Mouse (Mus musculus) urinary bladder, postnatal 14 days (tissue): ENCODE results near the gene Adra1d.

Source experiments
- DNase-seq: peaks from one replicate; pipeline ENCODE4 v3.0.0; 2021; ENCODE audit warnings: low spot score

Adra1d gene

DNA sequence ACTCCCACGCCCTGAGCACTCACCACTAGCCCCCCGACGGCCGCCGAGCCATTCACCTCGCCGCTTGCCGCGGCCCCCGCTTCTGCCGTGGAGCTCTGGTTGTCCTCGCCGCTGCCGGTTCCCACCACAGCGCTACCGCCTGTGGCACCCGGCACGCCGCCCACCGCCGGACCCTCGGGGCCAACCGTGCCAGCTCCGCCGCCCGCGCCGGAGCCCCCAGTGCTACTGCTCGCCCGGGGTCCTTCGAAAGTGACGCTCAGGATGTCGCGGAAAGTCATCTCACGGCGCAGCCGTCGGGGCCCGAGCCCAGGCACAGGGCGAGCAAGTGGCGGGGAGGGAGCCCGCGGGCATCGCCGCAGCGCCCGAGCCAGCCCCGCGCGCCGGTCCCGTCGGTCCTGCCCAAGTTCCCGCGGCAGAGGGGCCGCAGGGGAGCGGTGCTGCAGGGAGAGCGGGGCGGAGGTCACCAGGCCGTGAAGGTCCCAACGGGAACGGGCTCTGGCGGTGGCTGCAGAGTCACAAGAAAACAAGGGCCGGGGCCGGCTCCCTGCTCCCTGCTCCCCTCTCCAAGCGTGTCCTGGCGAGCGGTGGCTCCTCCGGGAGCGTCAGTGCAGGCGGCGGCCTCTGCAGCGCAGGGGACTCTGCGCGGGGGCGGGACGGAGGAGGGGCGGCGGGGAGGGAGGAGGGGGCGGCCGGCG is at the start of gene Adra1d:
TSS of gene Adra1d (minus strand) at position 393 of the 695 bp plus-strand sequence.
- no peak for DNase-seq

DNA sequence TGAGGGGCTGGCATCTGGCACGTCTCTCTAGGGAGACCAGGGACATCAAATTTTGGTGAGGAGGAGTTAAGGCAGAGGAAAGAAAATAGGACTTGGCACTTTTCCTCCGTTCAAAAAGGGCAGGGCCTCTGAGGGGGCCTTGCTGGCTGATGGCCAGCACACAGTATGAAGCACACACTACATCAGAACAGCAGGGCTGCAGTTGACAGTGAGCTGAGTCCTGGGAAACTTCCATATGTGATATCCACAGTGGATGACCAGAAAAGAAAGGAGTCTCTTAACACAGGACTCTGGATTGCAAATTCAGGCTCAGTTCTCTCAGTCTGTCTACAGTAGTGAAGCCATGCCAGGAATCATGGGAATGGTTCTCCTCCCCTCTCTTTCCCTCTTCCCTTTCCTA is 39.8 kb upstream of the Adra1d start:
- no peak for DNase-seq

DNA sequence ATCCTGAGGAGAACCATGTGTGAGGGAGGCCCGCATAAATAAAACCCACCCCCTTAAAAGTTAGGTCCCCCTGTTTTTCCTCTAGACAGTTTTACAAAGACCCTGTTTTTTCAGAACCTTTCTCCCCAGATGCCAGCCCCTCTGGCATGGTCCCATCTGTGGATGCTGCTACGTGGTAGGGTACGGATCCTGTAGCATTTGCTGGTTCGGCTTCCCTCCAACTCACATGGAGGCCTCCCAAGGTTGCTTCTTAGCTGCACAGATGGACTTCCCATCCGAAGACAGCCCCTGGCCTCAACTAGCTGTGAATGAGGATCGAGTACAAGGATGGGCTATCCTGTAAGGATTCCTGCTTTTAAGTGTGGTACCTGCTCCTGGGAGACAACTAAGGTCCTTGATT is 32.8 kb upstream of the Adra1d start:
- DNase-seq = no peak

DNA sequence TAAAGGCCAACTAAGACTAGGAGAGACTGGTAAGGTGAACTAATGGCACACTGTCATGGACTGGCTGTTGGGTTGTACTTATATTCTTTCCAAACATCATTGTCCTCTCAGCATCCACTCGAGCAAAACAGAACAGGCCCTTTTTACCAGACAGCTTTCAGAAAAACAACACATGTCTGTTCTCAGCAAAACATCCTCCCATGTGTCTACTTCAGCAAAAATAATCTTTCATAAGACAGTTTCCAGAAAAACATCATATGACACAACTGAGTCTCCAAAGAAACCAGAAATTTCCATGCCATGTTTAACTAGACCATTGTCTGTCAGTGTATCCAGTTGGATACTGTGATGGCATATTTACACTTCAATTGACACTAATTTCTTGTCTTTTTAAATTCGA is 25.4 kb upstream of the Adra1d start:
- no peak for DNase-seq

DNA sequence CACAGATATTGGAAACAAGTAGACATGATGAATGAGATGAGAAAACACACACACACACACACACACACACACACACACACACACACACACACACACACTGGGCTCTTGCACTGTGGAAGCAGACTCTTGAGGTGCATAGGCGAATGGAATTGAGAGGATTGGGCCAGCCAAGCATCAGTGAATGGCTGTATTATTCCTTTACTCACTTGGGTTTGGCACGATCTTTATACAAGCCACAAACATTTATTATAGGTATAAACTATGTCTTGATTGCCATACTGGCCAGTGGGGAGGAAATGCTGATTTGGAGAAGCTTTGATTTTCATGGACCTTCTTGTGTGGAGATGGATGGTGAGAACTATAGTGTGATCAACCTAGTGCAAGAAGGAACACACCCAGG is 19.4 kb upstream of the Adra1d start:
- no peak for DNase-seq

DNA sequence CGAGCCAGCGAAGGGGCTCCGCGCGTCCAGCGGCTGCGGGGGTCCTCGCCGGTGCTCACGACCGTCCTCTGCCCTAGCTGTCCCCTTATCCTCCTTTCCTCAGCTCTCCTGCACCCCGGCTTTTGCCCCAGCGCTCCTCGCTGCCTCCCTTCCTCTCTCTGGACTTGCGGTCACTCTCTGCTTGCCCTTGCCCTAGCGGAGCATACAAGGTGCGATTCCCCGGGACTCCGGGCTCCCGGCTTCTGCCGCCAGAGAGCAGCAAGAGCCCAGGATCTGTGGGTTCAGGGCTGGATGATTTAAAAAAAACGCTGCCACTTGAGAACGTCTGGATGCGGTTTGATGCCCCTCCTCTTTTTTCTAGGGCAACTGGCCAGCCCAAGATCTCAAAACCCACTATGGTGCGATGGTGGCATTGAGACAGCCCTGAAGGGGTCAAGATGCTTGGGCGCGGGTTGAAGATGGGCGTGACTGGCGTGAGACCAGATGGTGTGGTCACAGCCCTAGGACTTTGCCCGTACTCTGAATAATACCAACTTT is 571 bp upstream of the Adra1d start:
- DNase-seq = peak; percentile 59

DNA sequence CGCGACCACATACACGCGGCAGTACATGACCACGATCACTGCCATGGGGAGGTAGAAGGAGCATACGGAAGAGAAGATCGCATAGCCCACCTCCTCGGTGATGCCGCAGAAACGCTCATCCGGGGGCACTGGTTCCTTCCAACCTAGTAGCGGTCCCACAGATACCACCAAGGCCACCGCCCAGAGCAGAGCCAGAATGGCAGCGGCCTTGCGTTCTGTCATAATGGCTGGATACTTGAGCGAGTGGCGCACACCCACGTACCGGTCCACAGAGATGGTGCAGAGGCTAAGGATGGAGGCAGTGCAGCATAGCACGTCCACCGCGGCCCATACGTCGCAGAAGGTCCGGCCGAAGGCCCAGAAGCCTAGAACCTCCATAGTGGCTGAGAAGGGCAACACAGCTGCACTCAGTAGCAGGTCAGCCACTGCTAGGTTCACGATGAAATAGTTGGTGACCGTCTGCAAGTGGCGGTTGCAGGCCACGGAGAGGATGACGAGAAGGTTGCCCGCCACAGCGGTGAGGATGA is 676 bp downstream of the Adra1d start:
- no peak for DNase-seq

DNA sequence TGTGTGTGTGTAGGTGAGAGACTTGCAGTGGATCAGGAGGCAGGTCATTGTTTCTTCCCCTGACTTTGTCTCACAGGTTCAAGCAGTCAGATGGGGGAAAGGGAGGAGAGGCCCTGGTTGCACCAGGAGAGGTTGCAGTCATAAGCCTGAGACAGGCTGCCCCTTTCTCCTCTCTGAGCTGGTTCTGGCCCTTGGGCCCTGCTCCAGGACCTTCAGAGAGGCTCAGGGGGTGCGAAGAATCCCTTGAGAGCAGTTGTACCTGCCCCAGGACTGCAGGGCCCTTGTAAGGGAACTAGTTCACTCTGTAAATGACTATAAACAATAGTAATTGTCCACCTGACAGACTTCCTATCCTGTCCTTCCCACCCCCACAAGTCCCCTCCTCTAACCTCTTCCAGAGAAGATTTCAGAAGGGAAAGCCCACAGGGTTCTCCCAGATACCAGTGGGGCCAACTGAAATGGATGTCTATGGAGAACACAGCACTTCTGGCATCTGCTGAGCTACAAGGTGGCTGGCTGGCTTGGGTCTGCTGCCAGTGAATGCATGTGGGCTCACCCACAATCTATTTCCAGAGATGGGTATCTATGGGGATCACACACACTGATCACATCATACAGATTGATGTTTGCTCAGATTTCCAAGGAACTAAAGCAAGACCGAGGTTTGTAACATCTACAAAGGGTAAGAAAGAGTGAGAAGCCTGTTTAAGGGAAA is 1.7 kb downstream of the Adra1d start:
- no peak for DNase-seq

DNA sequence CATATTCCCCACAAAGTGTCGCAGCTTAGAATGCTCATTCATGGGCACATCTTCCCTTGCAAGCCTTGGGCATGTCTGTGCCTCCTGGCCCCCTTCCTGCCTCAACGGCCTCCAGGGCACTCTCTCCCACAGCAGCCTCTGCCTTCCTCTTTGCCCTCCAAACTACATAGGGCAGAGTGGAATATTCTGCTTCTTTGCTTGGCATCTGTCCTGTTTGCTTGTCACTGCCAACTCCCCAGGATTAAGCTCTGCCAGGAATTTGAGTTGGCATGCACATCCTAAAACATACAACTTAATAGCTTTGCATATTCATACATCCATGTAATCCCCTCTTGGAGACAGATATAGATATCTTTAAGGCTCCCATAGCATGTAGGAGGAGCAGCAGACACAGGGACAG is 4.2 kb downstream of the Adra1d start:
- DNase-seq = no peak

DNA sequence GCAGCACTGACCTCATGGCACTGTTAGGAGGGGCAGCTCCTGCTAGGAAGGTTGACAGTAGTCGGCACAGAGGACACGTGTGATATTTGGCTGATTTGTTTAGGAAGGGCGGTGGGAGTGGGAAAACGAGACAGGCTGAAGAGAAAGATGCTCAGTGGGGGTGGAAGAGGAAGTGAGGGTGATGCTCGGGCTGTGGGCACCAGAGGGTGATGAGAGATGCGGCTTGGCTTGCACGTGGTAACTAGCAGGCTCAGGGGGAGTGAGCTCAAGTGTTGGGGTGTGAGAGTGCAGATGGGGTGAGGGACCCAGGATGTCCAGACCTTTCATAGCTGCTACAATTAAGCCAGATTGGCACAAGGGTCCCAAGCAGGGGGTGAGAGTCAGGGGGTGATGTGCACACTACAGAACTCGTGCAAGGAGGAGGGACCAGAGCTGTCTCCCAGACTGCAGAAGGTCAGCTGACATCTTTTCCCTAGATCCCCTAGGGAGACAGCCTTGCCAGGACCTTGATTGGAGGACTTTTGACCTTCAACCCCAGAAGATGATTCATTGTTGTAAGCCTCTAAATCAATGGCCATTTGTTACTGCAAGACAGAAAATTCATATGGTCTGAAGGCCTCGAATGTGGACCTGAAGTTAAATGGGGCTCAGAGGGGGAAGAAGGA is 9.2 kb downstream of the Adra1d start:
- no peak for DNase-seq

DNA sequence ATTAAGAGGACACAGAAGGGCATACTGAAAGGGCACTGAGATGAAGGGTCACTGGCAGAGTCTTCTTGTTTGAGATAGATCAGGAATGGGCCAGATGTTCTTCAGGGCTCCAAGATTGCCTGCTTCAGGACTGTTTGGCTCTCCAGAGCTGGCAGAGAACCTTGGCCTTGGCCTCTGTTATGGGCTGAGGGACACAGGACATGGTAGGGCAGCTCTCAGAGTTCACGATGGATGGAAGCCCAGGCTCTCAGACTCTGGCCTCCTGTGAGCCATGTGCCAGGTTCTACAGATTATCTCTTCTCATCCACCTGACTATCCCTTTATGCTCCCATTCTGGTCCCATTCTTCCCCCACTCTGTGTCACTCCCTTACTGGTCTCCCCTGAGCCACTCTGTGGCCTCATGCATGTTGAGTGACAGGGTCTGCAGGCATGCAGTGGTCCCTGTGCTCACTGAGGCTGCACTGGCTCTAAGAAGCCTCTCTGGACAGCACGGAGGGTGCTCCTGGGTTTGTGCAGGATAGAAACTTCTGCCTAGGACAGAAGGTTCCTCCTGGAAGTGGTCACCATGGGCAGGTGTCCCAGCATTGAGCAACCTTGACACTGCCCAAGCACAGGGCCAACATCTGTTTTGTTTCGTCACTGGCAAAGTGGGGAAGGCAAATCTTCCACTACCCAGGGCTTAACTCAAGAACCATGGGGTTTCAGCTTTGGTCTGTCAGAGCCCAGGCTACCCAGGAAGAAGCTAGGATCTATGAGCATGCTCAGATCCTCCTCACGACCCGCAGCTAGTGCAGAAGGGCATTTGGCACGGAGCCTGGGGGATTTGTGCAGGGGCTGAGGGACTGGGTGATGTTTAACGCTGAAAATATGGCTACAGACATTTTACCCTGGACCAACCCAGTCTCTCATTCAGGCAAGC is 10.1 kb downstream of the Adra1d start:
- no peak for DNase-seq

DNA sequence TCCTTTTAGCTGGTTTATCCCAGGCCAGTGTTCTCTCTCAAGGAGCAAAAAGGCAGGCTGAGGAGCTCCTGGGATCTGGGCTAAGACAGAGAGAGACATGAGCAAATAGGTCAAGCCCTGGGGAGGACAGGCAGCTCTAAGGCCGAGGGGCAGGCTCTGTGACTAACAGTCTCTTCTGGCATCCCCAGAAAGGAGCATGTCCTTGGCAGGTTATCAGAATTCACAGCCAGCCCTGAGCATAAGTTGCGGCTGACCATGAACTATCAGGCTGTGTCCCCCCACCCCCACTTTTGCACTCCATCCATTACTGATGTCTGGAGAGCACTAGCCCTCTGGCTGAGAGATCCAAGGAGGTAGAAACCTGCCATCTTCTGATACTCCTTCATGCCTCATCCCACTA is 11.2 kb downstream of the Adra1d start:
- DNase-seq = no peak

DNA sequence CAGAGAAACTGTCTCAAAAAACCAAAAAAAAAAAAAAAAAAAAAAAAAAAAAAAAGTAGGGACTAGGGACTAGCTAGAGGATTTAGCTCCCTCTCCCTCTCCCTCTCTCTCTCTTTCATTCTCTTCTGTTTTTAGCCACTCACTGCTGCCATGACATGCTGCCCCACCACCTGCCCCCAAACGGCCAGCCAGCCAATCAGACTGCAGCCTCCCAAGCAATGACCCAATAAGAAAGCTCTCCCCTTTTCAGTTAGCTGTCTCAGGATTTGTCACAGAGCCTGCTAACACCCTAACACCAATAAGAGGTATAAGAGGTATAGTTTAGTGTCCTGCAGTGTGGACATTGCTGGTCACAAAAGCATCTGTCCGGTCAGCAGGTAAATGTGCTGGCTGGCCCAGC is 11.6 kb downstream of the Adra1d start:
- DNase-seq = no peak

DNA sequence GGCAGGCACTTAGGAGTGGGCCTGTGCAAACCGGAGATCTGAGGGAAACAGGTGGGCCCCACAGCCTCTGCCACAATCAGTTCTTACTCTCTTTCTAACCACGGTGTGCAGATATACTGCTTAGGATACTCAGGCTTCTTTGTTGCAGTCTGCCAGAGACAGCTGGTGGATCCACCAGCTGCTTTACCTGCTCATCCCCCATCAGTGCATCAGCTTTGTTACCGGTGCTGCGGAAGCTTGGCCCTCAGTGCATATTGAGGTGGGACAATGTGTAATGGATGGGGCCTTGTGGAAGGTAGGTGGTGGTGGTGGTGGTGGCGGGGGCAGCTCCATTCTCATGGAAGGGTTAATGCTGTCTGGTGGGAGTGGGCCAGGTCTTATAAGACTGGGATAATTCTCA is 13.0 kb downstream of the Adra1d start:
- no peak for DNase-seq

DNA sequence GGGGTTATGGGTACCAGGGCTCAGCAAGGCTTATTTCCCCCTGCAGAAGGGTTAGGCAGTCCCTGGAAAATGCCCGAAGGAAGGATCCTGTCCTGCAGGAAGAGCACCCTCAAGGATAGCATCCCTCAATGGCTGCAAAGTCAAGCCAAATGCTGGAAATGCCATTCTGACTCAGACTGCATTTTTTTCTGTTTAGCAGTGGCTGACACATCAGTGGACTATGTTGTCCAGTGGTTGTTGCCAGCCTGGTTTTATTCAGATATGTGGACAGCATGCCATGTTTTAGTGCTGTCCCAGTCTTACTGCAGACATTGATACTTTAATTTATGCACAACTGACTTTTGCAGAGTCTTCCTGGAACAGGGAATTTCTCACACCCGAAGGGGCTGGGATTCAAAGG is 13.8 kb downstream of the Adra1d start:
- DNase-seq = no peak

DNA sequence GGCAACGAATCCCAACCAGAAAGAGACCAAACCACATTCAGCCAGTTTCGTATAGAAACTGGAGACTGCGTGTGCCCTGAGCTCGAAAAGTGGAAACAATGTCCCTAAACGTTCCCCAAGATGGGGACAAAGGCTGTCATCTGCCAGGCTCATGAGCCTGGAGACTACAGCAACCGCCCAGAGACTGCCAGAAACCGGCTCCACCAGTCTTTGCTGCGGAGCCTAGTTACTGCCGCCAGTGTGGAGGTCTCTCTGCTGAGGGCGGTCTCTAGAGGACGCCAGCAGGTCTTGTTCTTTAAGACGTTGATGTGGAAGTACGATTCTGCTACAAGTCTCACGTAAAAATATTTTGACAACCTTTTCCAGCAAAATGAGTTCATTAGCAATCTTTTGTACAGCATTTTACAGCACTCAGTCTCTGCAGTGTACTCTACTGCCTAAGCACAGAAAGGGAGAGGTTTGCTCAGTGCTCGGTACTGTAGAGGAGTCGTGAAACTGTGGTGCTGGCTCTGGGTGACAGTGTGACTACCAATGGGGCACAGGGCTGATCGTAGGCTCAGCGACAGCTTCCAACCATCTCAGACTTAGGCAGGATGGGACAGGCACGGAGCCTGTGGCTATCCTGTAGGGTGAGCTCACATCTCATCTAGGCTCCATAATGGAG is 15.2 kb downstream of the Adra1d start:
- peak; percentile 32 for DNase-seq

DNA sequence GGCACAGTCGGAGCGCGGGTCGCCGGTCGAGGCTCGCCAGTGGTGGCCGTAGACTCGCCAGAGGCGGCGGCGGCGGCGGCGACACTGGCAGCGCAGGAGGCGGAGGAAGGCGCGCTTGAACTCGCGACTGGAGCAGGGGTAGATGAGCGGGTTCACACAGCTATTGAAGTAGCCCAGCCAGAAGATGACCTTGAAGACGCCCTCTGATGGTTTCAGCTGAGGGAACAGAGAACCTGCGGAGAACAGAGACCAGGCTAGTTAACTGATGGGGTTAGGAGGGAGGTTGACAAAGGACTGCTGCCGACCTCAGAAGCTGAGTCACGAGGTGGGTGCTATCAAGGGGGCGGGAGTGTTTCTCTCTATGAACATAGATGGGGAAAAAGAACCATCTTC is 15.8 kb downstream of the Adra1d start:
- DNase-seq = no peak

DNA sequence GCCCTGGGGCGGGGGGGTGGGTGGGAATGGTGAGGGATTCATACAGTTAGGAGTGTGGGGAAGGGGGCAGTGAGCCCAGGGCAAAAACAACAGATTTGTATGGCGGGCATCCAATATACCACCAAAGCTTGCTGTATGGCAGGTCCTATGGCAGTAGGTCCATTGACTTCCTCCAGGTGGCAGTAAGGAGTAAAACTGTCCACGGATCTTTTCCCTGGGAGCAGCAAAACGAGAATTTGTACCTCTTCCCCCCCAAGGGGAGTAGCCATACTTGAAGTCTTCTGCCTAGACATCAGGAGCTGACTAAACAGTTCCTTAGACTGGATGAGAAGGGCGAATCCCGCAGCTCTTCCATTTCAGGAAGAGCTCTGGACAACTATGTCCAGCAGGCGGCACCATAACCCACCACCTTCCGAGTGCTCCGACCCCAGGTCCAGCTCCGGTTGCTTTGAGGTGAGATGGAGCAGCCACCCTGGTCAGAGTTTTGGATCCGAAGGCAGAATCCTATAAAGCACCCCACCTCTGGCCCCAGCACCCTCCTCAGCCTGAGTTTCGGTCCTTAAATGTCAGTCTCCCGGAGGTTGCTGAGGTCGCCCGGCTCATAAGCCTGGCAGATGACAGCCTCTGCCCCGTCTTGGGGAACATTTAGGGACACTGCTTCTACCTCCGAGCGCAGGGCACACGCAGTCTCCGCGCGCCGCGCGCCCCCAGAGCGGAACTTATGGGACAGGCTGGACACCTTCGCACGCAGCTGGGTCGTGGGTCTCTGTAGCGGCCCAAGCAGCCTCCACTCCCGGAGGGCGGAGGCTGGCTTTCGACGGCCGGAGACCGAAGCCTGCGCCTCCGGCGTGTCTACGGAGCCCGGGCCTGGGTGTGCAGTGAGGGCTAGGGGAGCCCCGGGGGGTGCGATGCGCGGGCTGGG is 16.4 kb downstream of the Adra1d start:
- peak; percentile 67 for DNase-seq

DNA sequence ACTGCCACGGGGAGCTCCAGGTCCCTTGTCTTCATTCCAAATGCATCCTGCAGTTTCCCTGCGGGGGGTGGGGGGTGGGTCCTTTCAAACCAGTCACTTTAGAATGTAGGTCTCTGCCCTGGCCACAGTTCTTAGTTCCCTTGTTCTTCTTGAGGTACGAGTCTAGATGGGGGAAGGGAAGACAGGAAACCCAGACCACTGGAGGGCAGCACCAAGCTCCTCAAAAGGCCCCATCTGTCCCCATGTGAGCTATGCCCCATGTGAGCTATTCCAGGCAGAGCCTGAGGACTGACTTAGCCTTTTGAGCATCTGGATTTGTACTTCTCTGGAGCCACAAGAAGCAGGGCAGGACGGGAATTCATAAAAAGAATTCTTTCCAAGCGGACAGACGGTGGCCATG is 19.6 kb downstream of the Adra1d start:
- no peak for DNase-seq

DNA sequence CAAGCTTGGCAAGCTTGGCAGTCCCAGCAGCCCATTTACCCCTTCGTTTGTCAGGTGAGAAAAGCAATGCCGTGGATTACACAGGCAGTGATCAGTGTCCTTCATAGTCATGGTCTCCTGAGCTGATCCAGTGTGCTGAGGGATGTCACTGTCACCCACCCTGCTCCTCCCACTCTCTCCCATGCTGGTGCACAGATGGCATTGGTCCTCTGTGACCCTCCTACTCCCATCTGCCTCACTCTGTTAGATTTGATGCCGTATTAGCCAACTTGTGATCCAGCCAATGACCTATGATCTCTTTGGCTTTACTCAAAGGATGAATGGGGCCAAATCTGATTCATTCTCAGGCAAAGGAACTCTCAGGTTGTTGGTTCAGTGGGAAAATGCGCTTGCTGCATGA is 20.4 kb downstream of the Adra1d start:
- DNase-seq = no peak
